Mouse (Mus musculus) CH12.LX (cell line): ENCODE results near the gene Hoxc10.

Experiments used
- EP300 ChIP-seq: IDR thresholded peaks from 2 replicates; pipeline ENCODE4 v1.6.1; 2011; ENCODE audit warnings: low read length, improper control_type of control experiment
- JUN ChIP-seq: IDR thresholded peaks from 2 replicates; pipeline ENCODE4 v1.6.1; 2011; ENCODE audit warnings: low read depth, mild to moderate bottlenecking, low read length, improper control_type of control experiment, moderate library complexity; ENCODE audit not compliant: insufficient read depth
- NELFE ChIP-seq: IDR thresholded peaks from 2 replicates; pipeline ENCODE4 v1.6.1; 2011; ENCODE audit warnings: low read depth, low read length, improper control_type of control experiment
- POLR2AphosphoS2 ChIP-seq: IDR thresholded peaks from 2 replicates; pipeline ENCODE4 v1.6.1; 2011; ENCODE audit warnings: low read depth, low read length, improper control_type of control experiment

DNA sequence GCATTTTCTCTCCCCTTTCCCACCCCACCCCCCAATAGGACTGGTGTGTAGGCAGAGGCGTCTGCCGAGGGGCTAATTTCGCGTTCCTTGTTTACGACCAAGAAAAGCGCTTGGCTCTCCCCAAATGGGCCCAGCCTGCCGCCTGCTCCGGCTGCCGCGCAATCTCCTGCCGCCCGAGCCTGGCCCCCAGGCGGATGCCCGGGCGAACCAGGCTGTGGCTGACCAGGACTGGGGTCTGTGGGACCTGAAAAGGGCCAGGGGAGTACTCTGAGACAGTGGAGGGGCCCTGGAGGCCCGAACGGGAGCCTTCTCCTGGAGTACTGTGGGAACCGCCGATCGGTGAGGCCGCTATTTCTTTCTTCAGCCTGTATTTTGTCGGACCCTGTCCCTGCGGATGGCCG is 33.9 kb downstream of the Hoxc10 start:
- no peak for TF ChIP-seq POLR2AphosphoS2
- TF ChIP-seq NELFE = no peak
- no peak for TF ChIP-seq JUN
- no peak for TF ChIP-seq EP300
